Mouse (Mus musculus) embryonic facial prominence, embryonic 13.5 days (tissue): Measurements from ENCODE around the gene Rplp0. TPM values are rescaled to one million over a fixed set of nuclear protein-coding genes. Genes with fewer than 3 reads are reported as not detected.
A peak's percentile ranks its signal among the peaks of the same experiment; 100 is the strongest.
"Not testable (repeated sequence)": the region's sequence is repeated elsewhere in the genome, so short reads cannot be mapped to it uniquely, and the experiment has no call there.

Experiments used
- ATAC-seq: fragments of 200-750 bp; cut with Nextera tagmentation; 2 replicates; pipeline ENCODE4 v1.8.0; 2017; ENCODE audit warnings: low read depth; ENCODE audit not compliant: insufficient number of reproducible peaks, insufficient read depth, low FRiP score, low TSS enrichment
- H3K27ac ChIP-seq: fragments of 300-500 bp; sonication (generic); 2 replicates; pipeline ENCODE4 v1.5.1; 2015; ENCODE audit warnings: moderate library complexity, mild to moderate bottlenecking, inconsistent platforms
- H3K27me3 ChIP-seq: fragments of 300-500 bp; sonication (generic); 2 replicates; pipeline ENCODE4 v1.6.1; 2015; ENCODE audit warnings: mild to moderate bottlenecking, inconsistent platforms
- H3K36me3 ChIP-seq: fragments of 300-500 bp; sonication (generic); 2 replicates; pipeline ENCODE4 v1.6.1; 2015; ENCODE audit warnings: mild to moderate bottlenecking, inconsistent platforms
- H3K4me1 ChIP-seq: fragments of 300-500 bp; sonication (generic); 2 replicates; pipeline ENCODE4 v1.6.1; 2015; ENCODE audit warnings: inconsistent platforms
- H3K4me2 ChIP-seq: fragments of 300-500 bp; sonication (generic); 2 replicates; pipeline ENCODE4 v1.6.1; 2015; ENCODE audit warnings: moderate library complexity, mild to moderate bottlenecking, inconsistent platforms
- H3K4me3 ChIP-seq: fragments of 300-500 bp; sonication (generic); 2 replicates; pipeline ENCODE4 v1.5.1; 2015; ENCODE audit warnings: mild to moderate bottlenecking, inconsistent platforms
- H3K9ac ChIP-seq: fragments of 300-500 bp; sonication (generic); 2 replicates; pipeline ENCODE4 v1.6.1; 2015; ENCODE audit warnings: mild to moderate bottlenecking, inconsistent platforms
- H3K9me3 ChIP-seq: fragments of 300-500 bp; sonication (generic); 2 replicates; pipeline ENCODE4 v1.6.1; 2016; ENCODE audit warnings: inconsistent platforms
- WGBS: fragments of 180-500 bp; shearing (Covaris S2); methylation state at CpG from one replicate; pipeline ENCODE4 v1.1.7; 2015; ENCODE audit warnings: mixed read lengths; 5-methylcytosine and 5-hydroxymethylcytosine counted together
- polyA plus RNA-seq: library from polyadenylated mRNA; unstranded; fragments of >200 nt; fragmentation: Nextera tagmentation; extraction: Ambion mirVana; gene quantifications from 2 replicates; pipeline ENCODE4 v1.2.1, GENCODE M21; 2015

The Rplp0 gene
- polyA plus RNA-seq, 1 experiment from 2014 or later = 1,729 TPM

GRCm38 (mm10) chr5:115572679-115573535 lies 13.6 kb downstream of the Rplp0 start:
- H3K27ac ChIP-seq = peak overlapping the region; percentile 73
- no peak overlapping the region for H3K4me2 ChIP-seq
- H3K36me3 ChIP-seq = peaks cover 65% of the 10 kb centered on the region
- no peaks in the 10 kb centered on the region for H3K9me3 ChIP-seq
- H3K27me3 ChIP-seq = no peaks in the 10 kb centered on the region
- ATAC-seq = no peak
- H3K4me1 ChIP-seq = peaks cover 24% of the 10 kb centered on the region
- 56% methylated on average over 17 of the region's 17 CpGs for WGBS
- H3K4me3 ChIP-seq = no peak overlapping the region
- 0 out of 2 replicates have a peak overlapping the region, but pooled peaks have one; percentile 21 for H3K9ac ChIP-seq

GRCm38 (mm10) chr5:115574992-115575391 lies 15.7 kb downstream of the Rplp0 start:
- 93% methylated on average over 8 of the region's 8 CpGs for WGBS
- no peak overlapping the region for H3K27ac ChIP-seq
- peaks cover 9% of the 10 kb centered on the region; the same call in 1 of the 2 replicates for H3K4me1 ChIP-seq
- no peak overlapping the region for H3K4me2 ChIP-seq
- H3K27me3 ChIP-seq = no peaks in the 10 kb centered on the region
- H3K4me3 ChIP-seq = no peak overlapping the region
- no peak for ATAC-seq
- H3K9ac ChIP-seq = no peak overlapping the region
- H3K36me3 ChIP-seq = peaks cover 86% of the 10 kb centered on the region
- no peaks in the 10 kb centered on the region for H3K9me3 ChIP-seq

- H3K4me1 ChIP-seq, H3K27ac ChIP-seq, H3K4me3 ChIP-seq, H3K27me3 ChIP-seq, H3K9me3 ChIP-seq, H3K9ac ChIP-seq, ATAC-seq, H3K4me2 ChIP-seq: not testable (repeated sequence)
- H3K36me3 ChIP-seq = peaks cover 96% of the 10 kb centered on the region
- 92% methylated on average over 4 of the region's 4 CpGs for WGBS
Measured at GRCm38 (mm10) chr5:115577686-115578085, 18.4 kb downstream of the Rplp0 start.

GRCm38 (mm10) chr5:115578922-115579321 lies 19.7 kb downstream of the Rplp0 start:
- WGBS = 97% methylated on average over 14 of the region's 14 CpGs
- Histone ChIP-seq H3K4me2 (no peak overlapping the region), H3K9me3 (peaks cover 11% of the 10 kb centered on the region; the same call in 1 of the 2 replicates), H3K4me1 (no peaks in the 10 kb centered on the region), H3K9ac (no peak overlapping the region), H3K27ac (no peak overlapping the region), H3K27me3 (no peaks in the 10 kb centered on the region), H3K4me3 (no peak overlapping the region), H3K36me3 (peaks cover 98% of the 10 kb centered on the region)
- 0 out of 2 replicates have a peak, but pooled peaks have one; percentile 11 for ATAC-seq

DNA sequence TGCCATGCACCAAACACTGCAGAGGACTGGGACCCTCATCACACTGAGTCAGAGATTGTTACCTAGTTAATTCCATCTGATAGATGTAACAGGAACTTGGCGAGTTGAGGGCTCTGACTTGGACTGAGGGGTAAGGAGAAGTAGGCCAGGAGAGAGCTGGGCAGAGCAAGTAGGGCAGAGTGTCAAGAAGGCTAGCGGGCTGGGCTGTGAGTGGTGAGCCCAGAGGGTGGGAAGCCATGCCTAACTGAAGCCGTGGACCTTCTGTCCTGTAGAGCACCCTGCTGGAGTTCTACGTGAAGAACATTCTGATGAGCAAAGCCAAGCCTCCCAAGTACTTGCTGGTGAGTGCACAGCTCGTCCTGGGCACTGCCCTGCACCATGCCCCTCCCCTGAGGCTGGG lies 20.1 kb downstream of the Rplp0 start:
- Histone ChIP-seq H3K36me3 (peaks cover 98% of the 10 kb centered on the region), H3K4me3 (no peak overlapping the region), H3K4me1 (no peaks in the 10 kb centered on the region)

DNA sequence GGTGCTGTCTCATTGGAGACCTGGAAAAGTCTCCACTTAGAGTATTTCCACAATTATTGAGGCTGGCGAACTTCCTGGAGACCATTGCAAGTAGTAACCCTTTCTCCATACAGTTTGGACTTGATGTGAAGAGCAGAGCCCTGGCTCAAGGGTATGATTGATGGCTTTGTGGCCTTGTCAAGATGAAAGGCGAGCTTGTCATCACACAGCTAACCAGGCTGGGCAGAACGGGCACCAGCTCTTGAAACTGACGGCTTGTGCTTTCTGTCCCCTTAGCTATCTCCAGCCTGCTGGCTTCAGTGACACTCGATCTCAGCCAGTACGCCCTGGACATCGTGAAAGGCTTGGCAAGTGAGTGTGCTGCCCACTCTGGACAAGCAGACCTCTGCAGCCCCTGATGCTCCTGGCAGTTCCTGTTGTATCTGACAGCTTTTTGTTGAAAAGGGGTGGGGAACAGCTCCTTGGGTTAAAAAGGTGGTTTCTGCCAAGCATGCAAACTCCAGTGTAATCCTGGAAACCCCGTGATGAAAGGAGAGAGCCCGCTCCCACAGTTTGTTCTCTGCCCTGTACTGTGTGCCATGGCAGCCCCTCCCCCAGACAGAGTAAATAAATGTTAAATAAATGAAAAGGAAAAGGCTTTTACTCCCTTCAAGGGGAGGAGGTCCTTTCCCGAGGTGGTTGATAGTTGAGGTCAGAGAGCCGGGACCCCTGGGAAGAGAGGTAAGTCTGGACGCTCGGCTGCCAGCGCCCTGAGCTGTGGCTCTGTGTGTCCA lies 21.1 kb downstream of the Rplp0 start:
- Histone ChIP-seq H3K4me2 (no peak overlapping the region), H3K27me3 (no peaks in the 10 kb centered on the region), H3K4me3 (no peak overlapping the region), H3K27ac (no peak overlapping the region), H3K36me3 (peaks cover 98% of the 10 kb centered on the region), H3K9ac (no peak overlapping the region), H3K9me3 (peaks cover 11% of the 10 kb centered on the region; the same call in 1 of the 2 replicates), H3K4me1 (no peaks in the 10 kb centered on the region)
- 90% methylated on average over 14 of the region's 14 CpGs for WGBS
- no peak for ATAC-seq

More for the DNA sequence above, 20.1 kb downstream of the Rplp0 start:
- Histone ChIP-seq H3K27me3 (no peaks in the 10 kb centered on the region), H3K27ac (no peak overlapping the region), H3K4me2 (no peak overlapping the region), H3K9ac (no peak overlapping the region), H3K9me3 (peaks cover 11% of the 10 kb centered on the region; the same call in 1 of the 2 replicates)
- 85% methylated on average over 5 of the region's 5 CpGs for WGBS
- no peak for ATAC-seq

DNA sequence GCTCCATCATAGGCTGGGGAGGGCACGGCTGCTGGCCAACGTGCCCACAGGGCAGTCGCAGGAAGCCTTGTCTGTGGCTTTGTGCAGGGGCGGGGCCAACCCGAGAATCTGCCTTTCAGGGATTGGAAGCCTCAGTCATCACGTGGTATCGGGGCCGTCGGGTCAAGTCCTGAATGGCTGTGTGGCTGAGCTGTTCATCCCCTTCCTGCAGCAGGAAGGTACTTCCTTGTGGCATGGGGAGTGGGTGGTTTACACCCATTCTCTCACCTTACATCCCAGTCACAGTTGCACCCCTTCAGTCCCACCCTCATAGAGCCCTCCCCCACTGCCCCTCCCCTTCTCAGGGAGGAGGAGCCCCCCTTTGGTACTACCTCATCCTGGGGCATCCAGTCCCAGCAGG lies 22.4 kb downstream of the Rplp0 start:
- H3K9ac ChIP-seq = no peak overlapping the region
- no peak overlapping the region for H3K27ac ChIP-seq
- H3K4me1 ChIP-seq = no peaks in the 10 kb centered on the region
- H3K4me2 ChIP-seq = no peak overlapping the region
- peaks cover 11% of the 10 kb centered on the region; the same call in 1 of the 2 replicates for H3K9me3 ChIP-seq
- H3K36me3 ChIP-seq = peaks cover 99% of the 10 kb centered on the region
- no peak overlapping the region for H3K4me3 ChIP-seq
- 91% methylated on average over 9 of the region's 9 CpGs for WGBS
- ATAC-seq = no peak
- no peaks in the 10 kb centered on the region for H3K27me3 ChIP-seq

GRCm38 (mm10) chr5:115585616-115586015 lies 26.3 kb downstream of the Rplp0 start:
- H3K27ac ChIP-seq = no peak overlapping the region
- 84% methylated on average over 12 of the region's 12 CpGs for WGBS
- no peak for ATAC-seq
- H3K36me3 ChIP-seq = peaks cover 96% of the 10 kb centered on the region
- no peaks in the 10 kb centered on the region for H3K27me3 ChIP-seq
- no peak overlapping the region for H3K9ac ChIP-seq
- no peaks in the 10 kb centered on the region for H3K4me1 ChIP-seq
- H3K4me2 ChIP-seq = no peak overlapping the region
- H3K9me3 ChIP-seq = peaks cover 11% of the 10 kb centered on the region; the same call in 1 of the 2 replicates
- H3K4me3 ChIP-seq = no peak overlapping the region

DNA sequence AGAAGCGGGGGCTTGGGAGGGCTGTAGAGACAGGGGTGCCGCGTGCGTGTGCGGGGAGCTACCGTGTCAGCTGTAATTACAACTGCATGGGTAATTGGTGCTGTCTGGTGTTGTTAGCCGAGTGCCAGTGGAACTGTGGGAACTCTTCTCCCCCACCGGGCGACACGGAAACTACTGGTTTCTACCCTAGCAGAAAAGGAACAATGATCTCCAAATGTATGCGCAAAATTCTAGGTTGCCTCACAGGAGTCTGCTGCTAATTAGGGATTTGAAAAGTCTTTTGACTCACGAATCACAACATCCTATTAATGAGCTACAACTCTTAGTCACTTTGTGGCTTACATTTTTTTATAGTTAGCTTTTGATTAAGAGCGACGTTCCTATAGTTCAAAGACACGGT lies 26.9 kb downstream of the Rplp0 start:
- Histone ChIP-seq H3K4me1 (no peaks in the 10 kb centered on the region), H3K27me3 (no peaks in the 10 kb centered on the region), H3K4me2 (no peak overlapping the region), H3K27ac (no peak overlapping the region), H3K4me3 (no peak overlapping the region), H3K36me3 (peaks cover 96% of the 10 kb centered on the region), H3K9ac (no peak overlapping the region), H3K9me3 (peaks cover 11% of the 10 kb centered on the region; the same call in 1 of the 2 replicates)
- WGBS = 70% methylated on average over 15 of the region's 15 CpGs
- ATAC-seq = no peak

- H3K4me1 ChIP-seq = no peaks in the 10 kb centered on the region
- no peak overlapping the region for H3K4me2 ChIP-seq
- H3K27ac ChIP-seq = no peak overlapping the region
- ATAC-seq = no peak
- peaks cover 96% of the 10 kb centered on the region for H3K36me3 ChIP-seq
- no peaks in the 10 kb centered on the region for H3K27me3 ChIP-seq
- no peak overlapping the region for H3K4me3 ChIP-seq
- H3K9ac ChIP-seq = no peak overlapping the region
- WGBS = 83% methylated on average over 2 of the region's 2 CpGs
- H3K9me3 ChIP-seq = peaks cover 11% of the 10 kb centered on the region; the same call in 1 of the 2 replicates
Measured at GRCm38 (mm10) chr5:115586780-115587179, 27.5 kb downstream of the Rplp0 start.

- no peak overlapping the region for H3K9ac ChIP-seq
- H3K4me1 ChIP-seq = no peaks in the 10 kb centered on the region
- no peak overlapping the region for H3K27ac ChIP-seq
- no peak for ATAC-seq
- no peaks in the 10 kb centered on the region for H3K27me3 ChIP-seq
- no peaks in the 10 kb centered on the region for H3K9me3 ChIP-seq
- H3K36me3 ChIP-seq = peaks cover 95% of the 10 kb centered on the region
- WGBS = 86% methylated on average over 11 of the region's 11 CpGs
- H3K4me2 ChIP-seq = no peak overlapping the region
- no peak overlapping the region for H3K4me3 ChIP-seq
Measured at GRCm38 (mm10) chr5:115591028-115591427, 31.8 kb downstream of the Rplp0 start.
